Mouse (Mus musculus) heart, embryonic 15.5 days (tissue): ENCODE measurements around the gene Olfr1443. TPM values are rescaled to one million over a fixed set of nuclear protein-coding genes. Genes with fewer than 3 reads are reported as not detected.
"Not testable (repeated sequence)": the region's sequence is repeated elsewhere in the genome, so short reads cannot be mapped to it uniquely, and the experiment has no call there.

ENCODE experiments used
- ATAC-seq: fragments of 200-750 bp; cut with Nextera tagmentation; replicated peaks from 2 replicates; pipeline ENCODE4 v1.8.0; 2017; ENCODE audit warnings: low read depth, moderate TSS enrichment; ENCODE audit not compliant: insufficient number of reproducible peaks, insufficient read depth, low FRiP score
- H3K27ac ChIP-seq: fragments of 300-500 bp; sonication (generic); 2 replicates; pipeline ENCODE4 v1.5.1; 2015; ENCODE audit warnings: mild to moderate bottlenecking, inconsistent platforms
- H3K27me3 ChIP-seq: fragments of 300-500 bp; sonication (generic); 2 replicates; pipeline ENCODE4 v1.6.1; 2015; ENCODE audit warnings: inconsistent platforms
- H3K36me3 ChIP-seq: fragments of 300-500 bp; sonication (generic); 2 replicates; pipeline ENCODE4 v1.6.1; 2015; ENCODE audit warnings: mild to moderate bottlenecking, inconsistent platforms
- H3K4me1 ChIP-seq: fragments of 300-500 bp; sonication (generic); replicated peaks from 2 replicates; pipeline ENCODE4 v1.6.1; 2015; ENCODE audit warnings: inconsistent platforms
- H3K4me2 ChIP-seq: fragments of 300-500 bp; sonication (generic); 2 replicates; pipeline ENCODE4 v1.6.1; 2015; ENCODE audit warnings: inconsistent platforms, mild to moderate bottlenecking, moderate library complexity
- H3K4me3 ChIP-seq: fragments of 300-500 bp; sonication (generic); 2 replicates; pipeline ENCODE4 v1.5.1; 2015; ENCODE audit warnings: mild to moderate bottlenecking, inconsistent platforms
- H3K9ac ChIP-seq: fragments of 300-500 bp; sonication (generic); 2 replicates; pipeline ENCODE4 v1.6.1; 2015; ENCODE audit warnings: mild to moderate bottlenecking, inconsistent platforms
- H3K9me3 ChIP-seq: fragments of 300-500 bp; sonication (generic); replicated peaks from 2 replicates; pipeline ENCODE4 v1.6.1; 2016; ENCODE audit warnings: inconsistent platforms
- WGBS: fragments of 180-500 bp; shearing (Covaris S2); methylation state at CpG from one replicate; pipeline ENCODE4 v1.1.7; 2015; ENCODE audit warnings: mixed read lengths; 5-methylcytosine and 5-hydroxymethylcytosine counted together
- polyA plus RNA-seq: library from polyadenylated mRNA; unstranded; fragments of >200 nt; fragmentation: Nextera tagmentation; extraction: Ambion mirVana; gene quantifications from 2 replicates; pipeline ENCODE4 v1.2.1, GENCODE M21; 2015

Gene Olfr1443
- not detected in 2 replicates for polyA plus RNA-seq

DNA sequence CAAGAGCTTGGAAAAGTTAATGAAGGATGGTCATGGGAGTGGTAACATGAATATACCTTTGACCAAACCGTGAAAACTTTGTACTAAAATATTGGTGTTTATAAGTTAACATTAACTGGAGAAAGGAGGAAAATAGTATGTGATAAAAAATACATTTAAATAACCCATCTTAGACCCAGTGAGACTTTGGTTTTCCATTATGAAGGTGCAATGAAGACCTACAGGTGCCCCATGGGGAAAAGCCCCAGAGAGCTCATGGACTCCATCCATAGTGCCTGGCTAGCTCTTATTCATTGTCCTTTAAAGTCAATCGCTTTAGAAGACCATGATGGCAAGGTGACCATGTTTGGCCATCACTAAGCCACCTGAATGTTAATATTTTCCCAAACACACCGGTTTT lies at the start of gene Olfr1443:
Gene Olfr1443, plus strand, starts transcription at position 301 of the 400 bp plus-strand sequence.
- Histone ChIP-seq H3K36me3 (no peaks in the 10 kb centered on the region), H3K27me3 (no peaks in the 10 kb centered on the region), H3K4me1 (no peaks in the 10 kb centered on the region), H3K4me2 (no peak within 1 kb of the TSS), H3K9ac (no peak within 1 kb of the TSS), H3K9me3 (no peaks in the 10 kb centered on the region), H3K4me3 (no peak within 1 kb of the TSS), H3K27ac (no peak within 1 kb of the TSS)
- 62% methylated on average over 3 of the region's 3 CpGs for WGBS
- no peak for ATAC-seq

DNA sequence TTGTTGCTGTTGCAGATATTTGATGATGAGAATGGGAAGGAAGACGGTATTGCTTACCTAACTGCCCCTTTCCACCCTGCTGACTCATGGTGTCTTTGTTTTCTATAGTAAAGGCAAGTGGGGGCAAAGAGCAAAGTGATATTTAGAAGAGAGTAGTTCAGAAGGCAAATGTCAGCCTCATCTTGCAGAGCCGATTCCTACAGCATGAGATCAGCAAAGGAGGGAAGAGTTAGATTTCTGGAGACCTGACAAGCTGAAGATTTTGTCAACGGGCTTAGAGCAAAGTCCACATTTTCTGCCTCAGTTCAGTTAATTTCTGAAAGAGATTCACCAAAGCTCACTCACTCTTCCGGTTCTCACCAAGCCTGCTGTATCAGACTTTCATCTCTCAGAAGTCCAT lies 44.7 kb upstream of the Olfr1443 start, which contains the start of gene Glyat:
Gene Glyat, plus strand, starts transcription at position 133 of the 400 bp plus-strand sequence.
- no peak within 1 kb of the TSS for H3K27ac ChIP-seq
- no peak for ATAC-seq
- no peak within 1 kb of the TSS for H3K4me3 ChIP-seq
- no peaks in the 10 kb centered on the region for H3K9me3 ChIP-seq
- H3K36me3 ChIP-seq = no peaks in the 10 kb centered on the region
- H3K4me1 ChIP-seq = no peaks in the 10 kb centered on the region
- no peak within 1 kb of the TSS for H3K4me2 ChIP-seq
- 64% methylated on average over 4 of the region's 4 CpGs for WGBS
- no peak within 1 kb of the TSS for H3K9ac ChIP-seq
- H3K27me3 ChIP-seq = no peaks in the 10 kb centered on the region

DNA sequence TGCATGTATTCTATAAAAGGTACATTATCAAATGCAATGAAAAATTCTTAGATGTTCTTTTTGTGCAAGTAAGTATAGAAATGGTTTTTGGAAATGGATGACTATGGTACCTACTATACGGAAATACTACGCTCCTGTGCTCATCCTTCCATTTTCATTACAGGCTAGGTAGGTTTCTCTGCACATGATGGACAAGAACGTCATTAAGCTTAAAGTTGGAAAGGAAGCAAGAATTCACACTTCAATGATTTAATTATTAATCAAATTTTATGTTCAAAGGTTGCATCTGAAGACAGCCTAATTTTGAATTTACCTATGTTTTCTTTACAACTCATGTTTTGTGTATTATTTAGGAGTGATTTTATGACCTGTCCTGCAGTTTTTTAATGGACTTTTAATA lies 43.7 kb upstream of the Olfr1443 start:
- no peak for ATAC-seq
- no peak overlapping the region for H3K4me3 ChIP-seq
- WGBS = 85% methylated on average over 3 of the region's 3 CpGs
- no peaks in the 10 kb centered on the region for H3K27me3 ChIP-seq
- H3K9me3 ChIP-seq = no peaks in the 10 kb centered on the region
- H3K4me2 ChIP-seq = no peak overlapping the region
- H3K9ac ChIP-seq = no peak overlapping the region
- H3K36me3 ChIP-seq = no peaks in the 10 kb centered on the region
- no peak overlapping the region for H3K27ac ChIP-seq
- no peaks in the 10 kb centered on the region for H3K4me1 ChIP-seq

DNA sequence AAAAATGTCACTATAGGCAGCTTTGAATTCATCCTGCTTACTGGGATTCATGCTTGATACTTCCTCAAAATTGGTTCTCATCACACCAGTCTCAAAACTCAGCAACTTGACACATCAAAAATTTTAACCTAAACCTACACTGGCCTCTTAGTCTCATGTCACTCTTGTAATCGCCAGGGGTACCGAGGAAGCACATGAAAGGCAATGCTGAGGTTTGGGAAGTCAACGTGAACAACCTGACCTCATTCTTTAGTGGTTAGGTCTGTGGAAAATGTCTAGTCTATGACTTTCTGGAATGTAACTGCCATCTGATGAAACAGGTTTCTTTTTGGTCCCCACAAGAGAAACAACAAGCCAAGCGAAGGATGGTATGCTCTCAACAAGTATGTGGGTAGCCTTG lies 42.9 kb upstream of the Olfr1443 start:
- Histone ChIP-seq H3K36me3 (no peaks in the 10 kb centered on the region), H3K9me3 (no peaks in the 10 kb centered on the region), H3K27ac (no peak overlapping the region), H3K4me3 (no peak overlapping the region), H3K4me2 (no peak overlapping the region), H3K4me1 (no peaks in the 10 kb centered on the region), H3K9ac (no peak overlapping the region), H3K27me3 (no peaks in the 10 kb centered on the region)
- no peak for ATAC-seq
- 74% methylated on average over 4 of the region's 4 CpGs for WGBS

DNA sequence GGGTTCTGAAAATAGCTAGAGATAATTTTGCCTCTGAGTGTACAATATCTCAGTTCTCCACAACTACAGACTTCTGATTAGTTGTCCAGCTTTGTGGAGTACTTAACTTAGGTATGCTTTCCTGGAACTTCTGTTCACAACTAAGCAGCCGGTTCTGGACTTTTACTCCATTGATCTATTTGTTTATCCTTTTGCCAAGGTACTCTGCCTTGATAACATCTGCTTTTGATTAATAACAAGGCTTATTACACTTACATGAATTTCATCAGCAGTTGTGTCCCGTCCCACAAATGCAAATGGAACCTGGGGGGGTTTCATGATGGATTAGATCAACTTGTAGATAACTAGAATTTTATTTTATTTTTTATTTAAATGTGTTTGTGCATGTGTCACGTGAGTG lies 41.0 kb upstream of the Olfr1443 start:
- ATAC-seq = no peak
- Histone ChIP-seq H3K4me2 (no peak overlapping the region), H3K9me3 (no peaks in the 10 kb centered on the region), H3K4me3 (no peak overlapping the region), H3K27ac (no peak overlapping the region), H3K27me3 (no peaks in the 10 kb centered on the region), H3K36me3 (no peaks in the 10 kb centered on the region), H3K9ac (no peak overlapping the region), H3K4me1 (no peaks in the 10 kb centered on the region)
- 55% methylated on average over 3 of the region's 3 CpGs for WGBS

DNA sequence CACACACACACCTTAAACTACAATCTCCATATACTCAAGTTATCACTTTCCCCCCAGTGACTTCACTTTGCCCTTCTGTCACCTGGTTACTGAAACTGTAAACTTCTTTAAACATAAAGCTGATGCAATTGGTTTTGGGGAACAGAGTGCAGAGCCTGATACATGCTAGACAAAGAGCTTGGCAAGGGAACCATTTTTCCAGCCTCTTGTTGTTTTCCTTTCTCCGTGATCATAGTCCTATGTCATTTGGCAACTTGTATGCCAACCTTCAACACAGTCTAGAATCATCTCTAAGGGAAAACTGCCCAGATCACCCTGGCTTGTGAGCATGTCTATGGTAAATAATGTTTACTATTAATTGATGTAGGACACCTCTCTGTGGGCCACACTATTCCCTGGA lies 39.9 kb upstream of the Olfr1443 start:
- Histone ChIP-seq H3K4me2 (no peak overlapping the region), H3K9ac (no peak overlapping the region), H3K36me3 (no peaks in the 10 kb centered on the region), H3K4me3 (no peak overlapping the region), H3K9me3 (no peaks in the 10 kb centered on the region), H3K27me3 (no peaks in the 10 kb centered on the region), H3K27ac (no peak overlapping the region), H3K4me1 (no peaks in the 10 kb centered on the region)
- no peak for ATAC-seq
- 64% methylated on average over 1 of the region's 1 CpGs for WGBS

DNA sequence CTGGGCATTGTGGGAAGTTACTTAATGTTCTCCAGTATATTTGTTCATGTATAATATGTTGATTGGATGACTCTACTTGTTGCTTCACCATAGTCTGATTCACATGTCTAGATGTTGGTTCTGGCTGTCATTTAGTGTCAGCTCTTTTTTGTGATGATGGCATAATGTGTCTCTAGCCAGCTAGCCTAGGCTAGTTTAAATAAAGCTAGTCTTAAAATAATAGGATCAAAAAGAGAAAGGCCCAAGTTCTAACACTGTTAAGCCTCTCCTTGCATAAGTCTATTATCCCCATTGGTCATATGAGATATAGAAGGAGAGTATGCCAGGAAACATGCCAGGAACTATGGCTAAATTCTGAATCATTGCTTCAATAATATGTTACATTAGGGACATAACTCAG lies 28.4 kb upstream of the Olfr1443 start:
- Histone ChIP-seq H3K36me3 (no peaks in the 10 kb centered on the region), H3K9ac (no peak overlapping the region), H3K27me3 (no peaks in the 10 kb centered on the region), H3K4me3 (no peak overlapping the region), H3K4me2 (no peak overlapping the region), H3K27ac (no peak overlapping the region), H3K4me1 (no peaks in the 10 kb centered on the region), H3K9me3 (no peaks in the 10 kb centered on the region)
- no peak for ATAC-seq

DNA sequence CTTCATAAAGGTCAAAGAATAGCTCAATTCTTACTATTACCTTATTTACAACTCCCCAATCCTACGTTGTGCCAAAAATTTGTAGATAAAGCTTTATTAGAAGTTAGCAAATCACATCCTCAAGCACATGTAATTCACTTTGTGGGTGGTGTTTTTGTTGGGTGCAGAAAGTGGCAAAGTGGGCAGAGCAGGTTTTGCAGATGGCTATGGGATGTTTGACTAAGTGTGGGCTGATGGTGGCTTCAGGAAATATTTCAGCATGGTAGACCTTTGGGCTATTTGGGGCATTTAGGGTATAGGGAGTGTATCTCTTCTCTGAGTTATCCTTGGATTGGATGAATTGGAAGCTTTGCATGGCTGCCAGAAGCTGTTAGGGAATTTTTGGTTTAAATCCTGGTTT lies 11.8 kb upstream of the Olfr1443 start:
- H3K4me3 ChIP-seq = no peak overlapping the region
- no peak for ATAC-seq
- no peaks in the 10 kb centered on the region for H3K9me3 ChIP-seq
- H3K27ac ChIP-seq = no peak overlapping the region
- 67% methylated on average over 1 of the region's 1 CpGs for WGBS
- H3K36me3 ChIP-seq = no peaks in the 10 kb centered on the region
- H3K4me1 ChIP-seq = no peaks in the 10 kb centered on the region
- H3K9ac ChIP-seq = no peak overlapping the region
- H3K4me2 ChIP-seq = no peak overlapping the region
- H3K27me3 ChIP-seq = no peaks in the 10 kb centered on the region

DNA sequence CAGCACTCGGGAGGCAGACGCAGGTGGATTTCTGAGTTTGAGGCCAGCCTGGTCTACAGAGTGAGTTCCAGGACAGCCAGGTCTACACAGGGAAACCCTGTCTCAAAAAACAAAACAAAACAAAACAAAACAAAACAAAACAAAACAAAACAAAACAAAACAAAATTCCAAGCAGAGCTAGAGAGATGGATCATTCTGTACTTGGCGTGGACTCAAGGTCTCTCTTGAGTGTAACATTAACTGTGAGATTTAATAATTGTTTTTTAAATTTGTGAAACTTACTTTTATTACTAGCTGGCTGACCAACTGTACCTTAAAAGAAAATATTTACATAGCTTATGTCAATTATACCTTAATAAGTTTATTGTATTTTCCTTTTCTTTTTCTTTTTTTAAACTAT lies 9.3 kb upstream of the Olfr1443 start:
- H3K4me2 ChIP-seq, H3K27ac ChIP-seq, H3K4me3 ChIP-seq, H3K4me1 ChIP-seq, ATAC-seq, H3K36me3 ChIP-seq, H3K27me3 ChIP-seq, H3K9ac ChIP-seq, H3K9me3 ChIP-seq: not testable (repeated sequence)
- 87% methylated on average over 3 of the region's 3 CpGs for WGBS

DNA sequence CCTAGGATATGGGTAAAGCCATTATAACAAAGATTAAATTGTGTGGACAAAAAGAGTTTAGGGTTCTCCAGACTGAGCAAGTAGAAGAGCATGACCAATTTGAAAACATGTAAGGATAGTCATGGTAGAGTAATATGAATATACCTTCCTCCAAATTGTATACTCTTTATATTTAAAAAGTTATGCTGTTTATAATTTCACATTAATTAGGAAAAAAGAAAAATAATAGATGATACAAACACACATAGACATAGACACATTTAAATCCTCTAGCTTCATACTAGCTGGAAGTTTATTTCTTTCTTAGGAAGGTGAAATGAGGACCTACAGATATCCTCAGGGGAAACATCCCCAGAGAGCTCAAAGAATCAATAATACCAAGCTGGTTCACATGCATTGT lies 7.8 kb upstream of the Olfr1443 start, which contains the start of gene Olfr1442:
Gene Olfr1442, plus strand, starts transcription at position 301 of the 400 bp plus-strand sequence.
- ATAC-seq = no peak
- H3K4me3 ChIP-seq = no peak within 1 kb of the TSS
- H3K36me3 ChIP-seq = no peaks in the 10 kb centered on the region
- no peak within 1 kb of the TSS for H3K4me2 ChIP-seq
- no peaks in the 10 kb centered on the region for H3K4me1 ChIP-seq
- no peak within 1 kb of the TSS for H3K9ac ChIP-seq
- H3K9me3 ChIP-seq = no peaks in the 10 kb centered on the region
- H3K27ac ChIP-seq = no peak within 1 kb of the TSS
- H3K27me3 ChIP-seq = no peaks in the 10 kb centered on the region

DNA sequence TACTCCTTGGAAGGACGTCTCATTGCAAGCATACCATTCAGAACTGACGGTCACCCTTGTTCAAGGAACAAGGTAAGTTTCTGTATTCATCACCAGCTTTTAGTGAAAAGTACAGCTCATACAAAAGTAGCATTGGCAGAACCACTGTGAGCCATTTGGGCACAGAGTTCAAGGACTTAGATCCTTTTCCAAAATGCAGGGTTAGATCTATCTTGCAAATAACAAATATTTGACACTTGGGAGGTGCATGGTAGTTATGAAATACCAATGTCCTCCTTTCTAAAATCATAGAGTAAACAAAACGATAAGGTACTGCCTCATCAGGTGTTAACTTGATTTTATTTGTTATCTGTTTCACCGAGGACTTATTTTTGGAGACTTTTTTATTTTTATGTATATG lies 6.9 kb upstream of the Olfr1443 start:
- H3K27me3 ChIP-seq = no peaks in the 10 kb centered on the region
- H3K9me3 ChIP-seq = no peaks in the 10 kb centered on the region
- no peaks in the 10 kb centered on the region for H3K36me3 ChIP-seq
- H3K4me3 ChIP-seq = no peak overlapping the region
- no peak for ATAC-seq
- H3K9ac ChIP-seq = no peak overlapping the region
- H3K4me1 ChIP-seq = no peaks in the 10 kb centered on the region
- no peak overlapping the region for H3K27ac ChIP-seq
- WGBS = 74% methylated on average over 4 of the region's 4 CpGs
- no peak overlapping the region for H3K4me2 ChIP-seq

DNA sequence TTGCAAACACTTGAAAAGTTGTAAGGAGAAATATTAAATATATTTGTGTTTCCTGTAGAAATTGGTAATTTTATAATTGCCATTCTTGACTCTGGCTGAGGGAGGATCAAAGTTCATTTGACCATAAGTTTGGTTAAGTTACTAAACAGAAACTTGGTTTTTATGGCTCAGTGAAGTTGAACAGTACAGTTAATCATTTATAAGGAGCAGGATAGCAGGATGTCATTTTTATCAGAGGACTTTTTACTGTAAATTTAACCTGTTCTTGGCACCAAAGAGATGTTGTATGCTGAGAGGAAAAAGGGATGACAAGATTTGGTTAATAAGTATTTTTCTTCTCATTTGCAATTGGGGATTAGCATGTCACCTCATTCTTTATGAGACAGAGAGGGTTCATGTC lies 6.7 kb downstream of the Olfr1443 start:
- no peaks in the 10 kb centered on the region for H3K9me3 ChIP-seq
- no peak overlapping the region for H3K4me3 ChIP-seq
- H3K36me3 ChIP-seq = no peaks in the 10 kb centered on the region
- H3K27me3 ChIP-seq = no peaks in the 10 kb centered on the region
- H3K9ac ChIP-seq = no peak overlapping the region
- no peak for ATAC-seq
- no peak overlapping the region for H3K27ac ChIP-seq
- no peak overlapping the region for H3K4me2 ChIP-seq
- H3K4me1 ChIP-seq = no peaks in the 10 kb centered on the region

DNA sequence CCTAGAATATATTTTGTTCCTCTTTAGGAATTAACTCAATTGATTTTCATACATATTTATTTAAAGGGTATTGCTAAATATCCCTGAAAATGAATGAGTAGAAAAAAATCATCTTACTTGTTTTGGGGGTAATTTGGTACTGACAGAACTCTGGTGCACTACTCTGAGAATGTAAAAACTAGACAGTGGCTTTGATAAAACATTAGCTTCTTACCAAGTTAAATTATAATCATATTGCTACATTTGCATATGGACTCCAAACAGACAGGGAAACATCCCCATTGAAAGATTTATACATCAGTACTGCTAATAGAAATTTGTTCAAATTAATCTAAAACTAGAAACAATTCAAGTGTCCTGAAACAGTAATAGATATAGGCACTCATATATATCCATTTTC lies 7.3 kb downstream of the Olfr1443 start:
- Histone ChIP-seq H3K9me3 (no peaks in the 10 kb centered on the region), H3K9ac (no peak overlapping the region), H3K36me3 (no peaks in the 10 kb centered on the region), H3K27me3 (no peaks in the 10 kb centered on the region), H3K4me2 (no peak overlapping the region), H3K4me3 (no peak overlapping the region), H3K4me1 (no peaks in the 10 kb centered on the region), H3K27ac (no peak overlapping the region)
- no peak for ATAC-seq
